In genomic region chr15:88957522-88957921, GRCm38 (mm10) we compare ENCODE assay signal across 27 mouse cellular contexts. TPM values are rescaled to one million over a fixed set of nuclear protein-coding genes. Genes with fewer than 3 reads are reported as not detected.
"Had no signal": no experiment of that assay in that cellular context is flagged by ENCODE, and none has a peak within 500 bp of the region (broad histone marks: within the 10 kb centered on the region; RNA-seq: fewer than 3 reads in every experiment).

No protein-coding gene starts in this region.

- H3K36me3 ChIP-seq: lung, embryonic 15.5 days; midbrain, embryonic 13.5 days; midbrain, embryonic 15.5 days; neural tube, embryonic 12.5 days had no signal

- ATAC-seq: liver, postnatal 0 days; lung, postnatal 0 days; midbrain, embryonic 13.5 days; midbrain, embryonic 15.5 days had no signal

- DNase-seq: liver, postnatal 0 days; lung, adult 2 months; lung, postnatal 14 days; lung, postnatal 36 days; right cerebral cortex, postnatal 25 days; right cerebral cortex, postnatal 4 days; spleen, adult 18-20 months; thymus, adult 18-20 months; thymus, postnatal 14 days; thymus, postnatal 36 days had no signal

- H3K4me3 ChIP-seq: lung, embryonic 15.5 days; megakaryocyte, embryonic 14.5 days; midbrain, embryonic 13.5 days; midbrain, embryonic 15.5 days; neural tube, embryonic 12.5 days had no signal

RNA-seq across cellular contexts. Expression of gene Ttll8, which starts 3.3 kb away (rescaled TPM):
- total RNA-seq: megakaryocyte progenitor cell, adult 5-6 weeks; midbrain, postnatal 0 days; monocyte, adult 5-6 weeks; neutrophil, adult 5-6 weeks had no signal
- polyA plus RNA-seq: liver, postnatal 0 days; lung, embryonic 15.5 days; macrophage; midbrain, embryonic 11.5 days; midbrain, embryonic 13.5 days; neural tube, embryonic 12.5 days; small intestine, adult 2 months; stomach, embryonic 14.5 days; stomach, embryonic 16.5 days; thymus, postnatal 0 days had no signal

RNA-seq across cellular contexts. Expression of gene Mlc1, which starts 21.3 kb away (rescaled TPM):
- total RNA-seq: megakaryocyte progenitor cell, adult 5-6 weeks; monocyte, adult 5-6 weeks; neutrophil, adult 5-6 weeks had no signal
- polyA plus RNA-seq: liver, postnatal 0 days; macrophage; stomach, embryonic 14.5 days; stomach, embryonic 16.5 days had no signal

RNA-seq across cellular contexts. Expression of gene Mov10l1, which starts 25.2 kb away (rescaled TPM):
- total RNA-seq: megakaryocyte progenitor cell, adult 5-6 weeks; monocyte, adult 5-6 weeks; neutrophil, adult 5-6 weeks had no signal
- polyA plus RNA-seq: liver, postnatal 0 days; macrophage; midbrain, embryonic 11.5 days; midbrain, embryonic 13.5 days; midbrain, embryonic 15.5 days; midbrain, postnatal 0 days; neural tube, embryonic 12.5 days; neural tube, embryonic 14.5 days; small intestine, adult 2 months; stomach, embryonic 14.5 days; stomach, embryonic 16.5 days had no signal
